Mouse (Mus musculus): ENCODE measurements around the gene Ptcra. TPM values are rescaled to one million over a fixed set of nuclear protein-coding genes. Genes with fewer than 3 reads are reported as not detected.

The Ptcra gene
- total RNA-seq, 2 experiments from 2014 or later: not detected

DNA sequence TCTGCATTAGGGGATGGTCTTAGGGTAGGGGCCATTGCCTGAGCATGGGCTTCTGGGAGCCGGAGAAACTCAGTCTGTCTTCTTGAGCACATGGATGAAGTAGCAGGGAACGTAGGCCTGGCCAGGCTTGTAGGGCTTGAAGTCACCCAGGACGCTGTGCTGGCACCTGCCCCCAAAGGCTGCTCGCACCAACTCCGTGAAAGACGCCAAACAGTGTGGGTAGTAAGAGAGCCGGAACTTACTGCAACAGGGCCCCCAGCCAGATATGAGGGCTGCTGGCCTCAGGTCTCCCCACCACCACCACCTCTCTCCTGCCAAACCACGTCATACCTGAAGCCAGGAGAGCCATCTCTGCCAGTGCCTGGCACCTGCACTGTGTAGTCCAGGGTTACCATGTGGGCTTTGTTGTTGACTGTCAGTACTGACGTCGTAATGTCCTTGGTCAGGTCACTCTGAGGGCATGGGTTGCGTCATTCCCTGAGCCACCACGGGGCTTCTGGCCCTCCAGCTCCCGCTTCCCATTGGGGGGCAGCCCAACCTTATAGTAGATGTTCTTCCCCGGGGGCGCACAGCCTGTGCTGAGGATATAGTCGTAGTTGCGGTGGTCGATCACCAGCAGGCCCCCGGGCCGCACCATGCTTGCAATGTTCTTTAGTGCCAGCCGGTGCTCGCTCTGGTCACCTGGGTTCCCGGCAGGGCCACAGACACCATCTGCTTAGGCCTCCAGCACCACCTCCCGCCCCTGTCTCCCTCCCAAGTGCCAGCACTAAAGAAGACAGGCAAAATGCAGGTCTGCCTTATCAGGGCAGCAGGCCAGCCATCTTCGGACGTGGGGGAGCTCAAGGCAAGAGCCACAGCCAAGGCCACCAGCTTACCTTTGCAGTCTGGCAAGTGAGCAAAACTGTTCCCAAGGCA is 37.5 kb downstream of the Ptcra start:
- DNase-seq: no peak

DNA sequence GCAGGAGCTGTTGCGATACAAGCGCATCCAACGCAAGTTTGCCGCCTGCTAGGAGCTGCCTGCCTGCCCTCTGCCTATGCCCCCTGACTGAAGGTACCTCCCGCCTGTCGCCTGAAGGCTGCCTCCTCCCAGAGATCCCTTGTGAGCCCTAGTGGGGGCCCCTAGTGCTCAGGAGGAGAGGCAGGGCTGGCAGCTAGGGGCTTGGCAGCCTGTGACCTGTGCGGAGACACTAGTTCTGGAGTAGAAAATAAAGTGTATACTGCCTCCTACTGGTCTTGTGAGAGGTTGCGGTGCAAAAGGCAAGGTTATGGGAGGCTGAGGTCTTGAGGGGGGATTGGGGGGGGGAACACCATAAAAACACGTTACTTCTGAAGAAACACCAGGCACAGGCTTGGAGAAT is 38.2 kb downstream of the Ptcra start:
- no peak for DNase-seq

DNA sequence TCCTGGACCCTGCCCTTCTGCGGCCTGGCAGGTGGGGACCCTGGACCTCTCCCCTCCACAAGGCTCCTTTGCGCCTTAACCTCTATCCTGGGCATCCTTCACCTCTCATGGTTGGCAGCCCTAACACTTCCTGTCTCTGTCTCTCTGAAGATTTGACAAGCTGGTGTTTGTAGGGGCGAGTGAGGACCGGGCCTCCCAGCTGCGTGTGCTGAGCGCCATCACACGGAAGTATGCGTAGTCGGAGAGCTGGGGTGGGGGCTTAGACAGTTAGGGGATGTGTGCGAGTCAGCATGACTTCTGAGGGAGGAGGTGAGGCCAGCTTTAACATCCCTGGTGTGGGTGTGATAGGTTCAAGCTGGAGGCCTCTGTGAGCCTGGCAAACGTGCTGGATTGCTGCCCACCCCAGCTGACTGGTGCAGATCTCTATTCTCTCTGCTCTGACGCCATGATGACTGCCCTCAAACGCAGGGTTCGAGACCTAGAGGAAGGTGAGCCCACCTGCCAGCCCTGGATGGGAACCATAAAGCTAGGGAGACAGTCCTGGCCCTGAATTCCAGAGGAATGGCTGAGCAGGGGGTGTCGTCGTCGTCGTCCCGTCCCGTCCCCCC is 38.9 kb downstream of the Ptcra start:
- no peak for DNase-seq

DNA sequence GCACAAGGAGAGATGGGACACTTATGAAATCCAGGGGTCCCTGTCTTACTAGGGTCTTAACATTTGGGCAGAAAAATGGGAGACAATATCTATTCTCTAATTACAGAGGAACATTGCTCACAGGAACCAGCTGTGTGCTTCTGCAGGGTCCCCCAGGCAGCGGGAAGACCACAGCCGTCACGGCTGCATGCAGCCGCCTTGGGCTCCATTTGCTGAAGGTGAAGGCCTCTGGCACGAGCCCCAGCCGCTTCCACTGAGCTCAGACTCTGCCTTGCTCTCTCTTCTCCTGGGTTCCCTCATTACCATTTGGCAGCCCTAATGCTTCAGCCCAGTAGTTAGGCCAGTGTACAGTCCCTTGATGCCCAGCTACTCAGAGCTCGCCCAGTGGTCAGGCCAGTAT is 42.4 kb downstream of the Ptcra start:
- DNase-seq: no peak

DNA sequence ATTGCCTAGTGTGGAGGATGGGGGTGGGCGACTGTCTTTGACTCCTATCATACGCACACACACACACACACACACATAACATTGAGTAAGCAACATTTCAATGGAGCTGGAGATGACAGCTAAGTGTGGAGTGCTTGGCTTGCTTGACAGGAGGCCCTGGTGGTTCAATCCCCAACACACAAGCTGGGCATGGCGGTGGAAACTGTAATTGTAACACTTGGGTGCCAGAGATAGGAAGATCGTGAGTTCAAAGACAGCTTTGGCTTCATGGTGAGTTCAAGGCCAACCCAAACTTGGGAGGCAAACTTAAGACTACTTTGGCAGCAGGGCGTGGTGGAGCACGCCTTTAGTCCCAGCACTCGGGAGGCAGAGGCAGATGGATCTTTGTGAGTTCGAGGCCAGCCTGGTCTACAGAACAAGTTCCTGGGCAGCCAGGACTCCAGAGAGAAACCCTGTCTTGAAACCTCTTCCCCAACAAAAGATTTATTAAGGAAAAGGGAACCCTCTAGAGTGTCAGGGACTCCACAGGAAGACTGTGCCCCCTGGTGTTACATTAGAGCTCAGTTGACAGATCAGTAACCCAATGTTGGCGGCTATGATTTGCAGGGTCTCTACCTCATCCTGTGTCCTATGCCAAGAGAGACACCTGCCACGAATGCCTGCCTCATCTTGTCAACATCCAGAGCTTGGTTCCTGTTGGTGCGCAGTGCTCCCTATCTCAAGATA is 48.6 kb downstream of the Ptcra start:
- DNase-seq: no peak

DNA sequence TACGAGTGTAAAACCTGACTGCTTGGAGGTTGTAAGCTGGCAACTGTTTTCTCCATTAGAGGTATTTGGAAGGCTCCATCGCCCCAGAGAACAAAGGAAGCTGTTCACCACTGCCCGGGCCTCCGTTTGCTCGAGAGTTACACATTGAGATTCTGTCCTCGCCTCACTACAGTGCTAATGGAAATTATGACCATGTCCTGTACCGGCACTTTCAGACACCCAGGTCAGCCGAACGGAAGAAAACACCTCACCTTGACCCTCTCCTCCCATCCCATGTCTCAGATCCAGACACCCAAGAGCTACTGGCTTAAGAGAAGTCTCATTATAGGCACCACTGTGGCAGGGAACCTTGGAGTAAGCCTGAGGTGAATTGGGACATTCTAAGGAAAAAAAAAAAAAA is 49.7 kb downstream of the Ptcra start:
- DNase-seq: no peak

DNA sequence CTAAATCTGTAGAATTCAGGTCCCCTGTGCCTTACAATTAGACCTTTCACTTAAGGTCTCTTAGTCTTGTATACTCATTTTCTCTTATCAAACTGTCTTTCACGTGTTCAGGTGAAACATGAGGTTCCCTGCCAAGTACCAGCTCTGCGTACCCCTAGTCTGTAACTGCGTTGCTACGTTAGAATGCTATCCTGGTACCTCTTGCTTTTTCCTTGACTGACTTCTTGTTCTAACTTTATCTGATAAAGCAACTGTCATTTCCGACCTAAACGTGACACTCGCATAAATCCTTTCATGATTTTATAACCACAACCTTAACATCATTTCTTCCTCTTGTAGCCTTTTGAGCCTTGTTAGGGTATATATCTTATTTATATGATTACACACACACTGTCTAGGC is 51.1 kb downstream of the Ptcra start:
- no peak for DNase-seq

DNA sequence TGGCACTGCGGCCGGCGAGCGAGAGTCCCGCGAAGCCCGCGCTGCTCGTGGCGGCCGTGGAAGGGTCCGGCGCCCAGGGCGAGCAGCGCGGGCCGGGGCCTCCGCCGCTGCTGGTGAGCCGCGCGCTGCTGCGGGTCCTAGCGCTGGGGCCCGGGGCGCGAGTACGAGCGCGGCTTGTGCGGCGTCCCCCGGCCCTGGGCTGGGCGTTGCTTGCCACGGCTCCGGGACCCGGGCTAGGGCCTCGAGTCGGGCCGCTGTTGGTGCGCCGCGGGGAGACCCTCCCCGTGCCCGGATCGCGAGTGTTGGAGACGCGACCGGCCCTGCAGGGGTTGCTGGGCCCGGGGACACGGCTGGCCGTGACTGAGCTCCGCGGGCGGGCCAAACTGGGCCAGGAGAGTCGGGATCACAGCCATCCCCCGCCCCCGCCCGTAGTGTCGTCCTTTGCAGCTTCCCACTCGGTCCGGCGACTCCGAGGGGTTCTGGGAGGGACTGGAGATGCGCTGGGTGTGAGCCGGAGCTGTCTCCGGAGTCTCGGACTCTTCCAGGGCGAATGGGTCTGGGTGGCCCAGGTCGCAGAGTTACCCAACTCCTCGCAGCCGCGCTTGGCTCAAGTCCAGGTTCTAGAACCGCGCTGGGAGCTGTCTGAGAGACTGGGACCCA is 51.8 kb downstream of the Ptcra start:
- peak; percentile 42 for DNase-seq

DNA sequence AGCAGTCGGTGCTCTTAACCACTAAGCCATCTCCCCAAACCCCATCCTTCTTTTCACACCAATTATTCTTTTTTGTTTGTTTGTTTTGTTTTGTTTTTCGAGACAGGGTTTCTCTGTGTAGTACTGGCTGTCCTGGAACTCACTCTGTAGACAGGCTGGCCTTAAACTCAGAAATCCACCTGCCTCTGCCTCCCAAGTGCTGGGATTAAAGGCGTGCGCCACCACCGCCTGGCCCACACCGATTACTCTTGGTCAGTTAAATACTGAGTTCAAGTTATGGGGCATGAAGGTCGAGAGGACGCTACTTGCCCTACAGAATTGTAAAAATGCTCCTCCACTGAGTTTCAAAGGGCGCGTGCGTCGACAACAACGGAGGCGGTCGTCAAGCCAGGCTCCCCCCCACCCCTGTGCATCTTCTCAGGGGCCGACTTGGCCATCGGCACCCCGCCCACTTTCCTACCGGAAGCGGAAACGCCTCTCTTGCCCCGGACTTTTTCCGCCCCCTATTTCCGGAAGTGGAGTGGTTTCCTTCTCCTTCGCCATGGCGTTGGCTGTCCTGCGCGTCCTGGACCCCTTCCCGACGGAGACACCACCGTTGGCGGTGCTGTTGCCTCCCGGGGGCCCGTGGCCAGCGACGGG is 52.4 kb downstream of the Ptcra start, which contains the start of gene Pex6:
Gene Pex6, plus strand, starts transcription at position 505 of the 639 bp plus-strand sequence.
- peak; percentile 91 for DNase-seq

DNA sequence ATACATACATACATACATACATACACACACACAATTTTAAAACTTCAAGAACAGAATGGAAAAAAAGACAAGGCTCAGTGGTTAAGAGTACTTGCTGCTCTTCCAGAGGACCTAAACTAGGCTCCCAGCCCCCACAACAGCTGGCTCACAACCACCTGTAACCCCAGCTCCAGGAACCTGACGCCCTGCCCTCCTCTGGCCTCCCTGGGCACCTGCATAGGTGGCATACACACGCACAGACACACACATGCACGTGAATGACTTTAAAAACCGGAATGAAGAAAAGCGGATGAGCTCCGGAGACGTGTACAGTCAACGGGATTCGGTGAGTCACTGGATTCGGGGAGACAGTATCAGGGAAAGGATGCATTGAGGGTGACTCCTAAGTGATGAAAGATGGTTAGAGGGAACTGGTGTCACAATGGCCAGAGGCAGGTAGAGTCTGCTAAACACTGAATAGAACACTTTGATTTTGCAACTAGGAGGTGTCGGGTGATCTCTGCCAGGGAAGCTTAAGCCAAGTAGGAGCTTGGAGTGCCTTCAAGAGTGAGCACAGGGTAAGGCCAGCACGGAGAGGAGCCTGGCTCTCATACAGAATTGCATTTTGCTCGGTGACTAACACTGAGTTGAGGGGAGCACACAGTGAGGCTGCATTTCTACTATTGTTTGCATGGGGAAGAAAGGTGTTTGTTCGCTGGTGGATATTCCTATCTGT is 57.0 kb downstream of the Ptcra start:
- no peak for DNase-seq

Other genes with a start within 250 kb of the Ptcra start
- 10 to 100 TPM; 11.7 to 12.1 TPM for gene Cul9, start 217.3 kb downstream of the Ptcra start, total RNA-seq (2021)
- gene Srf, start 207.5 kb downstream of the Ptcra start, total RNA-seq (2021): 10 to 100 TPM; 64.6 to 85.8 TPM
- 1 to 10 TPM; 1.1 to 1.3 TPM for gene Ptk7, start 134.2 kb downstream of the Ptcra start, total RNA-seq (2021)
- gene Klc4, start 117.7 kb downstream of the Ptcra start, total RNA-seq (2021): 10 to 100 TPM; 12.7 to 15.0 TPM
- gene Mrpl2, start 117.5 kb downstream of the Ptcra start, total RNA-seq (2021): 100 to 1,000 TPM in 1 of 2 experiments, 10 to 100 TPM in 1; 99.2 to 110 TPM
- 10 to 100 TPM in 1 of 2 experiments, 1 to 10 TPM in 1; 8.8 to 14.4 TPM for gene Cul7, start 113.4 kb downstream of the Ptcra start, total RNA-seq (2021)
- gene Rrp36, start 89.4 kb downstream of the Ptcra start, total RNA-seq (2021): 10 to 100 TPM in 1 of 2 experiments, 1 to 10 TPM in 1; 7.5 to 12.1 TPM
- 10 to 100 TPM; 45.3 to 54.7 TPM for gene Mea1, start 84.9 kb downstream of the Ptcra start, total RNA-seq (2021)
- 100 to 1,000 TPM; 135 to 168 TPM for gene Klhdc3, start 82.8 kb downstream of the Ptcra start, total RNA-seq (2021)
- 10 to 100 TPM; 24.0 to 28.3 TPM for gene Ppp2r5d, start 58.6 kb downstream of the Ptcra start, total RNA-seq (2021)
- 10 to 100 TPM; 12.5 to 14.0 TPM for gene Pex6, start 52.2 kb downstream of the Ptcra start, total RNA-seq (2021)
- 1 to 10 TPM; 1.1 to 1.2 TPM for gene Gnmt, start 34.5 kb downstream of the Ptcra start, total RNA-seq (2021)
- 10 to 100 TPM in 1 of 2 experiments, 1 to 10 TPM in 1; 8.3 to 11.8 TPM for gene Cnpy3, start 11.5 kb downstream of the Ptcra start, total RNA-seq (2021)
- gene 2310039H08Rik, start 8.9 kb upstream of the Ptcra start, total RNA-seq (2021): 10 to 100 TPM; 34.9 to 35.0 TPM
- 10 to 100 TPM; 42.6 to 50.4 TPM for gene Rpl7l1, start 19.0 kb upstream of the Ptcra start, total RNA-seq (2021)
- 1 to 10 TPM; 7.5 to 9.2 TPM for gene Bicral, start 94.8 kb upstream of the Ptcra start, total RNA-seq (2021)
- gene Tbcc, start 127.0 kb upstream of the Ptcra start, total RNA-seq (2021): 1 to 10 TPM; 7.1 to 8.5 TPM
- not detected for gene Prph2, start 146.7 kb upstream of the Ptcra start, total RNA-seq (2021)
- gene Ubr2, start 246.8 kb upstream of the Ptcra start, total RNA-seq (2021): 10 to 100 TPM; 44.6 to 46.0 TPM

Data from gastrocnemius, postnatal 25 days (tissue).